Mouse (Mus musculus) erythroid progenitor cell, adult 5-6 weeks (primary cell): ENCODE results near the gene Hmga1. TPM values are rescaled to one million over a fixed set of nuclear protein-coding genes. Genes with fewer than 3 reads are reported as not detected.

Experiments
- ATAC-seq: replicated peaks from 2 replicates; pipeline ENCODE4 v1.8.0; 2016; ENCODE audit warnings: moderate number of reproducible peaks, mild to moderate bottlenecking, moderate TSS enrichment, inconsistent platforms; ENCODE audit not compliant: poor library complexity, low FRiP score, severe bottlenecking
- total RNA-seq, 2 experiments: library from RNA; stranded (forward) in 1 of 2; stranded (reverse) in 1 of 2; fragments of 150-400 nt in 1 of 2; fragments of 186-747, 209-891 nt in 1 of 2; gene quantifications; 2 replicates each; pipeline versions ENCODE4 v1.2.3 to v1.2.4; 2015 to 2017; ENCODE audit warnings: low replicate concordance in 2 of 2

The Hmga1 gene
- total RNA-seq (2015; ENCODE audit: low replicate concordance) = 40.7 and 57.7 TPM in 2 replicates
- total RNA-seq (2017; ENCODE audit: low replicate concordance) = 21.2 and 30.6 TPM in 2 replicates

GRCm38 (mm10) chr17:27556315-27557011, at the start of gene Hmga1:
Gene Hmga1, plus strand, starts transcription at chr17:27556497.
- ATAC-seq = peak; percentile 81

- ATAC-seq = no peak
Observed at GRCm38 (mm10) chr17:27506871-27507590, 49.3 kb upstream of the Hmga1 start.

- ATAC-seq = no peak
Observed at GRCm38 (mm10) chr17:27507591-27507945, 48.7 kb upstream of the Hmga1 start.

GRCm38 (mm10) chr17:27508002-27508401, 48.3 kb upstream of the Hmga1 start:
- no peak for ATAC-seq

- ATAC-seq = no peak
Observed at GRCm38 (mm10) chr17:27508513-27508912, 47.8 kb upstream of the Hmga1 start.

- ATAC-seq = no peak
Observed at GRCm38 (mm10) chr17:27509056-27509455, 47.2 kb upstream of the Hmga1 start.

GRCm38 (mm10) chr17:27510258-27511124, 45.8 kb upstream of the Hmga1 start:
- no peak for ATAC-seq

- ATAC-seq = no peak
Observed at GRCm38 (mm10) chr17:27511125-27511735, 45.1 kb upstream of the Hmga1 start.

- no peak for ATAC-seq
Observed at GRCm38 (mm10) chr17:27511865-27512618, 44.3 kb upstream of the Hmga1 start.

- no peak for ATAC-seq
Observed at GRCm38 (mm10) chr17:27512619-27513161, 43.6 kb upstream of the Hmga1 start.

GRCm38 (mm10) chr17:27513279-27513915, 42.9 kb upstream of the Hmga1 start:
- no peak for ATAC-seq

- no peak for ATAC-seq
Observed at GRCm38 (mm10) chr17:27513916-27514762, 42.2 kb upstream of the Hmga1 start.

GRCm38 (mm10) chr17:27518296-27518695, 38.0 kb upstream of the Hmga1 start:
- no peak for ATAC-seq

- no peak for ATAC-seq
Observed at GRCm38 (mm10) chr17:27518700-27519595, 37.3 kb upstream of the Hmga1 start.

- no peak for ATAC-seq
Observed at GRCm38 (mm10) chr17:27520557-27520956, 35.7 kb upstream of the Hmga1 start.

GRCm38 (mm10) chr17:27521303-27521702, 35.0 kb upstream of the Hmga1 start, which contains the start of gene Grm4:
Gene Grm4, minus strand, starts transcription at chr17:27521403.
- no peak for ATAC-seq

- ATAC-seq = no peak
Observed at GRCm38 (mm10) chr17:27523121-27523520, 33.2 kb upstream of the Hmga1 start.
